Mouse (Mus musculus) midbrain, embryonic 13.5 days (tissue): ENCODE results near the gene Thsd4. TPM values are rescaled to one million over a fixed set of nuclear protein-coding genes. Genes with fewer than 3 reads are reported as not detected.

Source experiments
- ATAC-seq: fragments of 200-750 bp; cut with Nextera tagmentation; 2 replicates; pipeline ENCODE4 v1.8.0; 2017; ENCODE audit warnings: mild to moderate bottlenecking, moderate TSS enrichment, moderate library complexity
- H3K27ac ChIP-seq: fragments of 300-500 bp; sonication (generic); 2 replicates; pipeline ENCODE4 v1.5.1; 2015; ENCODE audit warnings: inconsistent platforms, mild to moderate bottlenecking, moderate library complexity
- H3K27me3 ChIP-seq: fragments of 300-500 bp; sonication (generic); 2 replicates; pipeline ENCODE4 v1.6.1; 2015; ENCODE audit warnings: mild to moderate bottlenecking, inconsistent platforms
- H3K36me3 ChIP-seq: fragments of 300-500 bp; sonication (generic); 2 replicates; pipeline ENCODE4 v1.6.1; 2015; ENCODE audit warnings: mild to moderate bottlenecking, inconsistent platforms
- H3K4me1 ChIP-seq: fragments of 300-500 bp; sonication (generic); replicated peaks from 2 replicates; pipeline ENCODE4 v1.6.1; 2015; ENCODE audit warnings: inconsistent platforms
- H3K4me2 ChIP-seq: fragments of 300-500 bp; sonication (generic); replicated peaks from 2 replicates; pipeline ENCODE4 v1.6.1; 2015; ENCODE audit warnings: moderate library complexity, mild to moderate bottlenecking, inconsistent platforms
- H3K4me3 ChIP-seq: fragments of 300-500 bp; sonication (generic); replicated peaks from 2 replicates; pipeline ENCODE4 v1.5.1; 2015; ENCODE audit warnings: mild to moderate bottlenecking, inconsistent platforms
- H3K9ac ChIP-seq: fragments of 300-500 bp; sonication (generic); replicated peaks from 2 replicates; pipeline ENCODE4 v1.6.1; 2015; ENCODE audit warnings: mild to moderate bottlenecking, inconsistent platforms
- H3K9me3 ChIP-seq: fragments of 300-500 bp; sonication (generic); 2 replicates; pipeline ENCODE4 v1.6.1; 2016; ENCODE audit warnings: mild to moderate bottlenecking, inconsistent platforms
- WGBS: fragments of 180-500 bp; shearing (Covaris S2); methylation state at CpG from one replicate; pipeline ENCODE4 v1.1.7; 2015; 5-methylcytosine and 5-hydroxymethylcytosine counted together
- polyA plus RNA-seq: library from polyadenylated mRNA; unstranded; fragments of >200 nt; fragmentation: Nextera tagmentation; extraction: Ambion mirVana; gene quantifications from 2 replicates; pipeline ENCODE4 v1.2.1, GENCODE M21; 2015

The Thsd4 gene
- polyA plus RNA-seq, 1 experiment from 2014 or later, result 8.0 TPM

- ATAC-seq, result no peak
- Histone ChIP-seq H3K9ac (no peak overlapping the region), H3K4me2 (no peak overlapping the region), H3K36me3 (no peaks in the 10 kb centered on the region), H3K9me3 (no peaks in the 10 kb centered on the region), H3K27me3 (no peaks in the 10 kb centered on the region), H3K4me1 (no peaks in the 10 kb centered on the region), H3K4me3 (no peak overlapping the region), H3K27ac (no peak overlapping the region)
- 84% methylated on average over 7 of the region's 7 CpGs for WGBS
These were observed 21.7 kb upstream of the Thsd4 start for GRCm38 (mm10) chr9:60543422-60544015.

GRCm38 (mm10) chr9:60530310-60530709 is 8.5 kb upstream of the Thsd4 start:
- no peaks in the 10 kb centered on the region for H3K4me1 ChIP-seq
- H3K9ac ChIP-seq, result no peak overlapping the region
- H3K9me3 ChIP-seq, result no peaks in the 10 kb centered on the region
- H3K4me3 ChIP-seq, result no peak overlapping the region
- ATAC-seq, result no peak
- 90% methylated on average over 12 of the region's 12 CpGs for WGBS
- no peaks in the 10 kb centered on the region for H3K36me3 ChIP-seq
- no peaks in the 10 kb centered on the region for H3K27me3 ChIP-seq
- H3K4me2 ChIP-seq, result no peak overlapping the region
- no peak overlapping the region for H3K27ac ChIP-seq

- no peak overlapping the region for H3K27ac ChIP-seq
- H3K4me2 ChIP-seq, result no peak overlapping the region
- H3K4me3 ChIP-seq, result no peak overlapping the region
- H3K27me3 ChIP-seq, result no peaks in the 10 kb centered on the region
- H3K9ac ChIP-seq, result no peak overlapping the region
- H3K9me3 ChIP-seq, result no peaks in the 10 kb centered on the region
- 87% methylated on average over 10 of the region's 10 CpGs for WGBS
- H3K36me3 ChIP-seq, result no peaks in the 10 kb centered on the region
- no peak for ATAC-seq
- no peaks in the 10 kb centered on the region for H3K4me1 ChIP-seq
These were observed 7.8 kb upstream of the Thsd4 start for GRCm38 (mm10) chr9:60529348-60530243.

- H3K4me2 ChIP-seq, result no peak overlapping the region
- no peak for ATAC-seq
- H3K4me1 ChIP-seq, result no peaks in the 10 kb centered on the region
- no peak overlapping the region for H3K4me3 ChIP-seq
- H3K27ac ChIP-seq, result no peak overlapping the region
- 0 out of 2 replicates have a peak, but pooled peaks cover 2% of the 10 kb centered on the region for H3K27me3 ChIP-seq
- H3K9ac ChIP-seq, result no peak overlapping the region
- WGBS, result 78% methylated on average over 3 of the region's 3 CpGs
- H3K36me3 ChIP-seq, result no peaks in the 10 kb centered on the region
- no peaks in the 10 kb centered on the region for H3K9me3 ChIP-seq
These were observed 6.4 kb upstream of the Thsd4 start for GRCm38 (mm10) chr9:60528269-60528668.

GRCm38 (mm10) chr9:60527836-60528235 is 6.0 kb upstream of the Thsd4 start:
- Histone ChIP-seq H3K4me2 (no peak overlapping the region), H3K4me3 (no peak overlapping the region), H3K36me3 (no peaks in the 10 kb centered on the region), H3K9me3 (no peaks in the 10 kb centered on the region), H3K4me1 (no peaks in the 10 kb centered on the region), H3K9ac (no peak overlapping the region), H3K27ac (no peak overlapping the region), H3K27me3 (peaks cover 6% of the 10 kb centered on the region; the same call in 1 of the 2 replicates)
- 95% methylated on average over 2 of the region's 2 CpGs for WGBS
- ATAC-seq, result no peak

GRCm38 (mm10) chr9:60527051-60527450 is 5.2 kb upstream of the Thsd4 start:
- Histone ChIP-seq H3K36me3 (no peaks in the 10 kb centered on the region), H3K4me1 (peaks cover 6% of the 10 kb centered on the region), H3K27ac (no peak overlapping the region), H3K4me2 (no peak overlapping the region), H3K9me3 (no peaks in the 10 kb centered on the region), H3K4me3 (no peak overlapping the region), H3K27me3 (peaks cover 11% of the 10 kb centered on the region; the same call in 1 of the 2 replicates), H3K9ac (no peak overlapping the region)
- 80% methylated on average over 5 of the region's 5 CpGs for WGBS
- ATAC-seq, result no peak

- no peaks in the 10 kb centered on the region for H3K9me3 ChIP-seq
- peaks cover 17% of the 10 kb centered on the region for H3K27me3 ChIP-seq
- no peak for ATAC-seq
- peaks cover 13% of the 10 kb centered on the region for H3K4me1 ChIP-seq
- no peak overlapping the region for H3K27ac ChIP-seq
- WGBS, result 81% methylated on average over 5 of the region's 5 CpGs
- no peak overlapping the region for H3K4me3 ChIP-seq
- no peak overlapping the region for H3K9ac ChIP-seq
- no peak overlapping the region for H3K4me2 ChIP-seq
- H3K36me3 ChIP-seq, result no peaks in the 10 kb centered on the region
These were observed 4.3 kb upstream of the Thsd4 start for GRCm38 (mm10) chr9:60526195-60526594.

- peaks cover 59% of the 10 kb centered on the region for H3K4me1 ChIP-seq
- no peaks in the 10 kb centered on the region for H3K36me3 ChIP-seq
- WGBS, result 45% methylated on average over 5 of the region's 5 CpGs
- H3K27me3 ChIP-seq, result peaks cover 42% of the 10 kb centered on the region
- H3K27ac ChIP-seq, result no peak overlapping the region
- H3K9ac ChIP-seq, result peak overlapping the region; percentile 68
- peak overlapping the region; percentile 71 for H3K4me2 ChIP-seq
- H3K4me3 ChIP-seq, result peak overlapping the region; percentile 52
- no peak for ATAC-seq
- no peaks in the 10 kb centered on the region for H3K9me3 ChIP-seq
These were observed 703 bp downstream of the Thsd4 start for GRCm38 (mm10) chr9:60521143-60521542.

- Histone ChIP-seq H3K4me2 (peak overlapping the region; percentile 71), H3K27me3 (peaks cover 42% of the 10 kb centered on the region), H3K4me1 (peaks cover 59% of the 10 kb centered on the region), H3K9me3 (no peaks in the 10 kb centered on the region), H3K27ac (peak overlapping the region; percentile 53; the same call in 1 of the 2 replicates), H3K9ac (peak overlapping the region; percentile 17; the same call in 1 of the 2 replicates), H3K36me3 (no peaks in the 10 kb centered on the region; the same call in 1 of the 2 replicates), H3K4me3 (no peak overlapping the region)
- WGBS, result 7% methylated on average over 3 of the region's 3 CpGs
- 0 out of 2 replicates have a peak, but pooled peaks have one; percentile 10 for ATAC-seq
These were observed 2.2 kb downstream of the Thsd4 start for GRCm38 (mm10) chr9:60519601-60520000.

GRCm38 (mm10) chr9:60518216-60518615 is 3.6 kb downstream of the Thsd4 start:
- 0 out of 2 replicates have a peak overlapping the region, but pooled peaks have one; percentile 6 for H3K9ac ChIP-seq
- WGBS, result 20% methylated on average over 3 of the region's 3 CpGs
- no peak overlapping the region for H3K27ac ChIP-seq
- H3K36me3 ChIP-seq, result no peaks in the 10 kb centered on the region; the same call in 1 of the 2 replicates
- H3K27me3 ChIP-seq, result peaks cover 39% of the 10 kb centered on the region
- no peak for ATAC-seq
- H3K4me2 ChIP-seq, result no peak overlapping the region
- H3K4me3 ChIP-seq, result no peak overlapping the region
- peaks cover 66% of the 10 kb centered on the region for H3K4me1 ChIP-seq
- no peaks in the 10 kb centered on the region for H3K9me3 ChIP-seq

- no peaks in the 10 kb centered on the region for H3K9me3 ChIP-seq
- no peak overlapping the region for H3K27ac ChIP-seq
- H3K9ac ChIP-seq, result no peak overlapping the region
- peaks cover 63% of the 10 kb centered on the region for H3K4me1 ChIP-seq
- no peaks in the 10 kb centered on the region; the same call in 1 of the 2 replicates for H3K36me3 ChIP-seq
- no peak for ATAC-seq
- 16% methylated on average over 4 of the region's 4 CpGs for WGBS
- no peak overlapping the region for H3K4me3 ChIP-seq
- no peak overlapping the region for H3K4me2 ChIP-seq
- peaks cover 30% of the 10 kb centered on the region for H3K27me3 ChIP-seq
These were observed 4.7 kb downstream of the Thsd4 start for GRCm38 (mm10) chr9:60517148-60517547.

GRCm38 (mm10) chr9:60516379-60516778 is 5.5 kb downstream of the Thsd4 start:
- Histone ChIP-seq H3K9me3 (no peaks in the 10 kb centered on the region), H3K4me1 (peaks cover 56% of the 10 kb centered on the region), H3K4me2 (no peak overlapping the region), H3K27ac (no peak overlapping the region), H3K4me3 (no peak overlapping the region), H3K36me3 (no peaks in the 10 kb centered on the region; the same call in 1 of the 2 replicates), H3K9ac (no peak overlapping the region), H3K27me3 (peaks cover 27% of the 10 kb centered on the region)
- ATAC-seq, result no peak
- WGBS, result 94% methylated on average over 4 of the region's 4 CpGs
